Mouse (Mus musculus) midbrain, postnatal 0 days (tissue): Measurements from ENCODE around the gene Ddx39. TPM values are rescaled to one million over a fixed set of nuclear protein-coding genes. Genes with fewer than 3 reads are reported as not detected.

ENCODE experiments used
- ATAC-seq: fragments of 200-750 bp; cut with Nextera tagmentation; 2 replicates; pipeline ENCODE4 v1.8.0; 2017; ENCODE audit warnings: moderate number of reproducible peaks, mild to moderate bottlenecking, moderate TSS enrichment, moderate library complexity; ENCODE audit not compliant: low FRiP score
- DNase-seq: peaks from one replicate; pipeline ENCODE4 v3.0.0-alpha.2; 2015; ENCODE audit warnings: low spot score
- H3K27ac ChIP-seq: fragments of 300-500 bp; sonication (generic); 2 replicates; pipeline ENCODE4 v1.5.1; 2014; ENCODE audit warnings: low read depth, mild to moderate bottlenecking, low read length, mixed read lengths
- H3K27me3 ChIP-seq: fragments of 300-500 bp; sonication (generic); 2 replicates; pipeline ENCODE4 v1.6.1; 2014; ENCODE audit warnings: low read length, control low read depth, mixed read lengths; ENCODE audit not compliant: insufficient read depth
- H3K36me3 ChIP-seq: fragments of 300-500 bp; sonication (generic); 2 replicates; pipeline ENCODE4 v1.6.1; 2014; ENCODE audit warnings: low read length, control low read depth, mixed read lengths; ENCODE audit not compliant: insufficient read depth
- H3K4me1 ChIP-seq: fragments of 300-500 bp; sonication (generic); 2 replicates; pipeline ENCODE4 v1.6.1; 2014; ENCODE audit warnings: mild to moderate bottlenecking, control low read depth, antibody characterized with exemption, low read length, mixed read lengths; ENCODE audit not compliant: insufficient read depth
- H3K4me2 ChIP-seq: fragments of 300-500 bp; sonication (generic); 2 replicates; pipeline ENCODE4 v1.6.1; 2014; ENCODE audit warnings: low read depth, mild to moderate bottlenecking, low read length, mixed read lengths; ENCODE audit not compliant: poor library complexity, severe bottlenecking
- H3K4me3 ChIP-seq: fragments of 300-500 bp; sonication (generic); 2 replicates; pipeline ENCODE4 v1.5.1; 2014; ENCODE audit warnings: low read depth, mild to moderate bottlenecking, low read length, moderate library complexity
- H3K9ac ChIP-seq: fragments of 300-500 bp; sonication (generic); replicated peaks from 2 replicates; pipeline ENCODE4 v1.6.1; 2014; ENCODE audit warnings: mild to moderate bottlenecking, low read length, moderate library complexity, mixed read lengths; ENCODE audit not compliant: poor library complexity, severe bottlenecking
- H3K9me3 ChIP-seq: fragments of 300-500 bp; sonication (generic); 2 replicates; pipeline ENCODE4 v1.6.1; 2016; ENCODE audit warnings: low read length, control low read depth
- CTCF ChIP-seq: IDR thresholded peaks from 2 replicates; pipeline ENCODE4 v1.5.1; 2016; ENCODE audit warnings: antibody characterized with exemption, mild to moderate bottlenecking
- WGBS: fragments of 180-500 bp; shearing (Covaris S2); extraction: QIAGEN DNeasy Blood & Tissue Kit; methylation state at CpG from one replicate; pipeline ENCODE4 v1.1.7; 2014; 5-methylcytosine and 5-hydroxymethylcytosine counted together
- polyA plus RNA-seq: library from polyadenylated mRNA; unstranded; fragments of >200 nt; fragmentation: Nextera tagmentation; extraction: Ambion mirVana; gene quantifications from 2 replicates; pipeline ENCODE4 v1.2.1, GENCODE M21; 2015
- total RNA-seq: library from RNA; depleted of rRNA; stranded (reverse); fragments of >200 nt; gene quantifications from 2 replicates; pipeline ENCODE4 v1.2.3, GENCODE M21; 2014

The Ddx39 gene
- total and polyA plus RNA-seq, 2 experiments from 2014 or later = 38.1 to 68.2 TPM

GRCm38 (mm10) chr8:83703426-83703825, 11.6 kb upstream of the Ddx39 start:
- WGBS = 83% methylated on average over 4 of the region's 4 CpGs

GRCm38 (mm10) chr8:83706411-83706810, 8.6 kb upstream of the Ddx39 start:
- ATAC-seq (no peak), DNase-seq (no peak)
- Histone ChIP-seq H3K9me3 (no peaks in the 10 kb centered on the region), H3K9ac (no peak overlapping the region), H3K4me1 (no peaks in the 10 kb centered on the region), H3K36me3 (no peaks in the 10 kb centered on the region), H3K4me3 (no peak overlapping the region), H3K27me3 (no peaks in the 10 kb centered on the region), H3K4me2 (no peak overlapping the region), H3K27ac (no peak overlapping the region)
- no peak for TF ChIP-seq CTCF
- 58% methylated on average over 5 of the region's 5 CpGs for WGBS

More at GRCm38 (mm10) chr8:83703426-83703825, 11.6 kb upstream of the Ddx39 start:
- Histone ChIP-seq H3K4me2 (no peak overlapping the region), H3K9ac (no peak overlapping the region), H3K9me3 (no peaks in the 10 kb centered on the region), H3K27me3 (no peaks in the 10 kb centered on the region), H3K36me3 (no peaks in the 10 kb centered on the region), H3K4me3 (no peak overlapping the region), H3K4me1 (peaks cover under 1% of the 10 kb centered on the region; the same call in 1 of the 2 replicates), H3K27ac (no peak overlapping the region)
- DNase-seq = no peak
- TF ChIP-seq CTCF = no peak
- no peak for ATAC-seq

DNA sequence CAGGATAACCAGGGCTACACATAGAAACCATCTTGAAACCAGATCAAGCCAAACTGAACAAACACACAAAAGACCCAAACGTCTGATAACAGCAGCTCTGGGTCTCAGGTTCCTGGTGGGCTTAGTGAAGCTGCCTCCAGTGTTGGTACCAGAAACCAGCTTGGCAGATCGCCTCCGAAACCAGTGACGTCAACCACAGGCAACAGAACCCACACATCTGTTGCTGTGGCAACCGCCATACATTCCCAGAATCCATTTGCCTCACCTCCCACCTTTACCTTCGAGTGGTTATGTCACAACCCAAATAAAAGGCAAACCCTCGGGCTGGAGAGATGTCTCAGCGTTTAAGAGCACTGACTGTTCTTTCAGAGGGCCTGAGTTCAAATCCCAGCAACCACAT, 7.4 kb upstream of the Ddx39 start:
- no peak for DNase-seq
- 73% methylated on average over 8 of the region's 8 CpGs for WGBS
- H3K4me2 ChIP-seq = no peak overlapping the region
- ATAC-seq = no peak
- no peak overlapping the region for H3K9ac ChIP-seq
- no peaks in the 10 kb centered on the region for H3K4me1 ChIP-seq
- no peaks in the 10 kb centered on the region for H3K27me3 ChIP-seq
- no peak overlapping the region for H3K4me3 ChIP-seq
- no peak for TF ChIP-seq CTCF
- no peaks in the 10 kb centered on the region for H3K9me3 ChIP-seq
- no peak overlapping the region for H3K27ac ChIP-seq
- no peaks in the 10 kb centered on the region for H3K36me3 ChIP-seq

DNA sequence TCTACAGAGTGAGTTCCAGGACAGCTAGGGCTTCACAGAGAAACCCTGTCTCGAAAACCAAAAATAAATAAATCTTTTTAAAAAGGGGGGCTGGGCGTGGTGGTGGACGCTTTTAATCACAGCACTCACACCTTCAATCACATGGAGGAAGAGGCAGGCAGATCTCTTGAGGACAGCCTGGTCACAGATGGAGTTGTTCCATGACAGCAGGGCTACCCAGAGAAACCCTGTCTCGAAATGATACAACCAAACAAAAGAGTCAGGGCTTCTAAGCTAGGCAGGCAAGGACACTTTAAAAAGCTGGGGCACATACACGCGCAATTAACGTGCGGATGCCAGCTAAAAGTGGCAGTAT, 324 bp upstream of the Ddx39 start:
- Histone ChIP-seq H3K4me2 (peak overlapping the region; percentile 40), H3K9me3 (no peaks in the 10 kb centered on the region), H3K9ac (no peak overlapping the region), H3K4me3 (peak overlapping the region; percentile 70), H3K36me3 (0 out of 2 replicates have a peak, but pooled peaks cover 5% of the 10 kb centered on the region), H3K27me3 (no peaks in the 10 kb centered on the region), H3K27ac (0 out of 2 replicates have a peak overlapping the region, but pooled peaks have one; percentile 47), H3K4me1 (no peaks in the 10 kb centered on the region)
- no peak for TF ChIP-seq CTCF
- DNase-seq (no peak), ATAC-seq (no peak)
- 17% methylated on average over 8 of the region's 8 CpGs for WGBS

DNA sequence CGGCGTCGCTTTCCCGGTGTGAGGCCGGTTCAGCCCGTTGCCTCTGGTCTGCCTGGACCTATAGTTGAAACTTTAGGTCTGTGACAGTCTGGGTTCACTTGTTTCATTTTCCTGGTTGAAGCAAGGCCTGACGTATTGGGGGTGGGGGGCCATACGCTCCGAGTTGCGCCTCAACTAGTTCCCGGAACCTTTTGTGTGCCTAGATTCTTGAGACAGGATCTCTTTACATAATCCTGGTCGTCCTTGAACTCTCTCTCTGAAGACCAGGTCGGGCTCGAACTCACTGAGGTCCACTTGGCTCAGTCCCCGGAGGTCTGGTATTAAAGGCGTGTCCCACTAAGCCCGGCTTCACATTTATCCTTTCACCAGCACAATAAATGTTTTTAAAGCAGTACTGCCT, 794 bp downstream of the Ddx39 start:
- Histone ChIP-seq H3K27ac (peak overlapping the region; percentile 94), H3K9ac (peak overlapping the region; percentile 77), H3K4me1 (no peaks in the 10 kb centered on the region), H3K27me3 (no peaks in the 10 kb centered on the region), H3K4me3 (peak overlapping the region; percentile 70), H3K9me3 (no peaks in the 10 kb centered on the region), H3K4me2 (peak overlapping the region; percentile 92), H3K36me3 (peaks cover 12% of the 10 kb centered on the region)
- WGBS = under 1% methylated on average over 17 of the region's 17 CpGs
- no peak for DNase-seq
- TF ChIP-seq CTCF = no peak
- ATAC-seq = no peak; the same call in 1 of the 2 replicates

GRCm38 (mm10) chr8:83716563-83716962, 1.6 kb downstream of the Ddx39 start:
- Histone ChIP-seq H3K4me1 (no peaks in the 10 kb centered on the region), H3K9me3 (no peaks in the 10 kb centered on the region), H3K36me3 (peaks cover 20% of the 10 kb centered on the region), H3K4me2 (peak overlapping the region; percentile 92), H3K4me3 (no peak overlapping the region), H3K9ac (no peak overlapping the region), H3K27me3 (no peaks in the 10 kb centered on the region), H3K27ac (no peak overlapping the region)
- 80% methylated on average over 2 of the region's 2 CpGs for WGBS
- DNase-seq = no peak
- no peak for ATAC-seq
- TF ChIP-seq CTCF = no peak
